Mouse (Mus musculus) hindbrain, postnatal 0 days (tissue): Measurements from ENCODE around the gene Amh. TPM values are rescaled to one million over a fixed set of nuclear protein-coding genes. Genes with fewer than 3 reads are reported as not detected.

Experiments
- ATAC-seq: fragments of 200-750 bp; cut with Nextera tagmentation; 2 replicates; pipeline ENCODE4 v1.8.0; 2017; ENCODE audit warnings: mild to moderate bottlenecking, moderate TSS enrichment, moderate library complexity
- DNase-seq: peaks from one replicate; pipeline ENCODE4 v3.0.0-alpha.2; 2015; ENCODE audit warnings: low spot score
- H3K27ac ChIP-seq: fragments of 300-500 bp; sonication (generic); 2 replicates; pipeline ENCODE4 v1.5.1; 2014; ENCODE audit warnings: mild to moderate bottlenecking
- H3K27me3 ChIP-seq: fragments of 300-500 bp; sonication (generic); 2 replicates; pipeline ENCODE4 v1.6.1; 2014; ENCODE audit warnings: low read length, mixed read lengths; ENCODE audit not compliant: insufficient read depth
- H3K36me3 ChIP-seq: fragments of 300-500 bp; sonication (generic); 2 replicates; pipeline ENCODE4 v1.6.1; 2014; ENCODE audit warnings: low read length, mixed read lengths; ENCODE audit not compliant: insufficient read depth
- H3K4me1 ChIP-seq: fragments of 300-500 bp; sonication (generic); 2 replicates; pipeline ENCODE4 v1.6.1; 2014; ENCODE audit warnings: antibody characterized with exemption, low read length, mixed read lengths; ENCODE audit not compliant: insufficient read depth
- H3K4me2 ChIP-seq: fragments of 300-500 bp; sonication (generic); 2 replicates; pipeline ENCODE4 v1.6.1; 2014; ENCODE audit warnings: low read depth, mild to moderate bottlenecking, low read length, moderate library complexity, mixed read lengths
- H3K4me3 ChIP-seq: fragments of 300-500 bp; sonication (generic); 2 replicates; pipeline ENCODE4 v1.5.1; 2014; ENCODE audit warnings: low read length
- H3K9ac ChIP-seq: fragments of 300-500 bp; sonication (generic); replicated peaks from 2 replicates; pipeline ENCODE4 v1.6.1; 2014; ENCODE audit warnings: mild to moderate bottlenecking, low read length, moderate library complexity, mixed read lengths
- H3K9me3 ChIP-seq: fragments of 300-500 bp; sonication (generic); 2 replicates; pipeline ENCODE4 v1.6.1; 2016; ENCODE audit warnings: low read length, mixed read lengths
- CTCF ChIP-seq: IDR thresholded peaks from 2 replicates; pipeline ENCODE4 v1.5.1; 2016; ENCODE audit warnings: antibody characterized with exemption, control low read depth, low read depth
- WGBS: fragments of 180-500 bp; shearing (Covaris S2); extraction: QIAGEN DNeasy Blood & Tissue Kit; methylation state at CpG from one replicate; pipeline ENCODE4 v1.1.7; 2014; 5-methylcytosine and 5-hydroxymethylcytosine counted together
- polyA plus RNA-seq: library from polyadenylated mRNA; unstranded; fragments of >200 nt; fragmentation: Nextera tagmentation; extraction: Ambion mirVana; gene quantifications from 2 replicates; pipeline ENCODE4 v1.2.1, GENCODE M21; 2015
- total RNA-seq: library from RNA; depleted of rRNA; stranded (reverse); fragments of >200 nt; gene quantifications from 2 replicates; pipeline ENCODE4 v1.2.3, GENCODE M21; 2014

Gene Amh
- total and polyA plus RNA-seq, 2 experiments from 2014 or later: 2.6 TPM; not detected in 1

- H3K9ac ChIP-seq: no peak overlapping the region
- 88% methylated on average over 7 of the region's 7 CpGs for WGBS
- no peak for TF ChIP-seq CTCF
- H3K4me3 ChIP-seq: no peak overlapping the region
- H3K27me3 ChIP-seq: no peaks in the 10 kb centered on the region
- no peaks in the 10 kb centered on the region for H3K9me3 ChIP-seq
- no peak for DNase-seq
- no peak overlapping the region for H3K4me2 ChIP-seq
- no peak overlapping the region for H3K27ac ChIP-seq
- no peak for ATAC-seq
- H3K36me3 ChIP-seq: no peaks in the 10 kb centered on the region
- peaks cover 28% of the 10 kb centered on the region for H3K4me1 ChIP-seq
Observed at GRCm38 (mm10) chr10:80758651-80759050, 46.4 kb upstream of the Amh start.

GRCm38 (mm10) chr10:80760596-80761524 is 44.2 kb upstream of the Amh start:
- WGBS: 87% methylated on average over 4 of the region's 4 CpGs
- Histone ChIP-seq H3K4me2 (no peak overlapping the region), H3K9ac (no peak overlapping the region), H3K27me3 (no peaks in the 10 kb centered on the region), H3K4me3 (no peak overlapping the region), H3K27ac (no peak overlapping the region), H3K4me1 (peaks cover 28% of the 10 kb centered on the region), H3K36me3 (peaks cover 9% of the 10 kb centered on the region; the same call in 1 of the 2 replicates), H3K9me3 (no peaks in the 10 kb centered on the region)
- no peak for ATAC-seq
- TF ChIP-seq CTCF: no peak
- no peak for DNase-seq

GRCm38 (mm10) chr10:80761821-80762220 is 43.2 kb upstream of the Amh start:
- peaks cover 19% of the 10 kb centered on the region; the same call in 1 of the 2 replicates for H3K36me3 ChIP-seq
- no peaks in the 10 kb centered on the region for H3K9me3 ChIP-seq
- WGBS: 46% methylated on average over 3 of the region's 3 CpGs
- no peaks in the 10 kb centered on the region for H3K27me3 ChIP-seq
- H3K4me1 ChIP-seq: peaks cover 20% of the 10 kb centered on the region
- H3K9ac ChIP-seq: no peak overlapping the region
- H3K27ac ChIP-seq: no peak overlapping the region
- H3K4me3 ChIP-seq: no peak overlapping the region
- no peak for TF ChIP-seq CTCF
- H3K4me2 ChIP-seq: no peak overlapping the region
- DNase-seq (no peak), ATAC-seq (no peak)

- WGBS: 91% methylated on average over 2 of the region's 2 CpGs
- TF ChIP-seq CTCF: no peak
- H3K9ac ChIP-seq: no peak overlapping the region
Observed at GRCm38 (mm10) chr10:80763502-80763901, 41.5 kb upstream of the Amh start.

GRCm38 (mm10) chr10:80765746-80766145 is 39.3 kb upstream of the Amh start:
- Histone ChIP-seq H3K4me2 (no peak overlapping the region), H3K4me3 (no peak overlapping the region), H3K27me3 (no peaks in the 10 kb centered on the region), H3K9me3 (no peaks in the 10 kb centered on the region), H3K9ac (no peak overlapping the region), H3K36me3 (peaks cover 46% of the 10 kb centered on the region), H3K27ac (no peak overlapping the region), H3K4me1 (no peaks in the 10 kb centered on the region)
- ATAC-seq (no peak), DNase-seq (no peak)
- 92% methylated on average over 2 of the region's 2 CpGs for WGBS
- TF ChIP-seq CTCF: no peak

More at GRCm38 (mm10) chr10:80763502-80763901, 41.5 kb upstream of the Amh start:
- H3K4me2 ChIP-seq: no peak overlapping the region
- no peak for ATAC-seq
- no peak for DNase-seq
- no peak overlapping the region for H3K27ac ChIP-seq
- H3K27me3 ChIP-seq: no peaks in the 10 kb centered on the region
- no peak overlapping the region for H3K4me3 ChIP-seq
- no peaks in the 10 kb centered on the region for H3K9me3 ChIP-seq
- peaks cover 5% of the 10 kb centered on the region; the same call in 1 of the 2 replicates for H3K4me1 ChIP-seq
- H3K36me3 ChIP-seq: peaks cover 30% of the 10 kb centered on the region

- 82% methylated on average over 10 of the region's 10 CpGs for WGBS
- H3K4me2 ChIP-seq: no peak overlapping the region
- ATAC-seq (no peak), DNase-seq (no peak)
- TF ChIP-seq CTCF: no peak
- H3K27me3 ChIP-seq: no peaks in the 10 kb centered on the region
- no peak overlapping the region for H3K9ac ChIP-seq
- H3K4me1 ChIP-seq: no peaks in the 10 kb centered on the region
- no peak overlapping the region for H3K27ac ChIP-seq
- no peak overlapping the region for H3K4me3 ChIP-seq
- peaks cover 52% of the 10 kb centered on the region for H3K36me3 ChIP-seq
- H3K9me3 ChIP-seq: no peaks in the 10 kb centered on the region
Observed at GRCm38 (mm10) chr10:80766161-80766815, 38.8 kb upstream of the Amh start.
